Mouse (Mus musculus): ENCODE results near the gene Gm1330. TPM values are rescaled to one million over a fixed set of nuclear protein-coding genes. Genes with fewer than 3 reads are reported as not detected.
"Not testable (repeated sequence)": the region's sequence is repeated elsewhere in the genome, so short reads cannot be mapped to it uniquely, and the experiment has no call there.

Gm1330 gene
- not detected in 2 replicates for polyA plus RNA-seq (2015; fragmentation: Nextera tagmentation; extraction: Ambion mirVana)

DNA sequence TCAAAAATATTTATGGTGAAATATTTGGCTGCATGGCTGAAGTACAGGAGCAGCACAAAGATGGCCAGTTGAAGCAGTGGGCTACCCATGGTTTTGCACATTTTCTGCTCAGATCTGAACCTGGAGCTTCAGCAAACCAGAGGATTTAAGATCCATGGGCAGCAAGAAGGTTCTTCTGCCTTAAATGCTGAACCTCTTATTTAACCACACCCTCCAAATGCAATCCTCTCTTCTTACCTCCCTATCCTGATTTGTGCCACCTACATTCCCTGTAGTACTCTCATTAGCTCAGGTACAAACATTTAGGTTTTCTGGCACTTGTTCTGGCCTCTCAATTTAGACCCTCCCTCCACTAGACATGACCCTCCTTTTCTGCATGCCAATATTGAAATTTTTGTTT lies at the start of gene Gm1330:
Gene Gm1330 (minus strand): TSS at position 101 of the 400 bp plus-strand sequence.
- ATAC-seq (ENCODE audit: borderline replicate concordance, extremely low read depth, low FRiP score, low TSS enrichment) = no peak
- Histone ChIP-seq H3K36me3 (no peaks in the 10 kb centered on the region), H3K9ac (no peak within 1 kb of the TSS), H3K4me1 (no peaks in the 10 kb centered on the region), H3K4me3 (no peak within 1 kb of the TSS), H3K27me3 (no peaks in the 10 kb centered on the region), H3K9me3 (no peaks in the 10 kb centered on the region), H3K27ac (no peak within 1 kb of the TSS), H3K4me2 (no peak within 1 kb of the TSS)

DNA sequence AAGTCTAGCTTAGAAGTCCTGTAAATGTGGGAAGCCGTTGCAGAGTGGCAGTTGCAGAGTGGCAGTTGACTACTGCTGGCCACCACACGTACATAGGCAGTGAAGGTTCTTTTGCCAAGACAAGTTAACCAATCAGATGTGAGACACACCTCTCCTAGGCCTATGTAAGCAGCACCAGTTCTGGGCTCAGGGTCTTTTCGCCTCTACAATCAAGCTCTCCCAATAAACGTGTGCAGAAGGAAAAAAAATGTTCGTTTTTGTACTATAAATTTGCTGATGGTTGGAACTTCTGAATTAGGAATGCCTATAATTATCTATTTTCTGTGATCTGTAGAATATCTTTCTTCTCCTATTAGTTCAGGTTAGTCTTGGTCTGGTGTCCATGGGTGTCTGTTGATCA lies 14.1 kb upstream of the Gm1330 start, which contains the start of gene Gm10750:
Gene Gm10750 (minus strand): TSS at position 101 of the 400 bp plus-strand sequence.
- H3K9me3 ChIP-seq; H3K4me2 ChIP-seq; H3K4me1 ChIP-seq; H3K36me3 ChIP-seq; H3K4me3 ChIP-seq; H3K27ac ChIP-seq; H3K9ac ChIP-seq; H3K27me3 ChIP-seq; ATAC-seq (ENCODE audit: borderline replicate concordance, extremely low read depth, low FRiP score, low TSS enrichment): not testable (repeated sequence)
- WGBS = 63% methylated on average over 5 of the region's 5 CpGs

DNA sequence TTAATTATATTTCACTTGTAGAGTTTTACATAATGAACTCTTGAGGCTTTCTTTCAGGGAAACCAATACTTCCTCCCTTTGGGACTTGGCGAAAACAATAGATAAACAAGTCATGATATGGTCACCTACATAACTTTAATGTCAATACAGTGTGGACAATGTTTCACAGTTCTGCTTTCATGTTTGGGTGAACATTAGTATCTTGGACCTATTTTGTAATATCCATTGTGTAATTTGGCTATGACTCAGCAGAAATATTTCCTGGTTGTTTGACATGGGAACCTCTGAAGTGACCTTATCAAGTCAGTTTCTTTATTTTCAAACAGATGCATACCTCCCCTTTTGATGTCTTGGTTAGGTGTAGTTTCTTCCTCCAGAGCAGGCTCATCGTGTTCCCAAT lies 1.8 kb upstream of the Gm1330 start:
- H3K9ac ChIP-seq = no peak overlapping the region
- 61% methylated on average over 2 of the region's 2 CpGs for WGBS
- ATAC-seq (ENCODE audit: borderline replicate concordance, extremely low read depth, low FRiP score, low TSS enrichment) = no peak
- no peak overlapping the region for H3K4me3 ChIP-seq
- H3K36me3 ChIP-seq = no peaks in the 10 kb centered on the region
- no peaks in the 10 kb centered on the region for H3K27me3 ChIP-seq
- no peaks in the 10 kb centered on the region for H3K4me1 ChIP-seq
- no peaks in the 10 kb centered on the region for H3K9me3 ChIP-seq
- H3K27ac ChIP-seq = no peak overlapping the region
- H3K4me2 ChIP-seq = no peak overlapping the region

DNA sequence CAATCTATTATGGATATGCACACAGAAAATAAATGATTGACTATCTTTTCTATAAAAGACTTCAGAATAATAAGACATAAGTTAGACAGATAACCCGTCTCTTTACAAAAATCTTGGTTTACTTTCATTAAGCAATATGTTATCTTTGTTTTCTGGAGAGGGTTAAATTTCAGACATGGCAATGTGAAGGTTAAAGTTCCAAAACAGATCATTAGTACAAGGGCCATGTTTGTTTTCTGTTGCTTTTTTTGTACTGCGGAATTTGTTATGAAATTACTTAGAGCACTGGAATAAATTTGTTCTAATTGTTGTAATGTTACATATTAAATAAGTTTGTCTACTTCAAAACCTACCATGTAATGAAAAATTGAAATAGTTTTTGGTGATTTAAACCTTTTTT lies 7.9 kb downstream of the Gm1330 start:
- WGBS = 86% methylated on average over 2 of the region's 2 CpGs
- no peaks in the 10 kb centered on the region for H3K4me1 ChIP-seq

More for the DNA sequence above, 7.9 kb downstream of the Gm1330 start:
- H3K27ac ChIP-seq = no peak overlapping the region
- H3K9me3 ChIP-seq = no peaks in the 10 kb centered on the region
- no peaks in the 10 kb centered on the region for H3K27me3 ChIP-seq
- no peak overlapping the region for H3K4me3 ChIP-seq
- ATAC-seq (ENCODE audit: borderline replicate concordance, extremely low read depth, low FRiP score, low TSS enrichment) = no peak
- no peak overlapping the region for H3K9ac ChIP-seq
- H3K36me3 ChIP-seq = no peaks in the 10 kb centered on the region
- H3K4me2 ChIP-seq = no peak overlapping the region

Other genes starting within 250 kb of the Gm1330 start
- not detected in 2 replicates for gene Cst11, start 231.8 kb downstream of the Gm1330 start, polyA plus RNA-seq (2015; fragmentation: Nextera tagmentation; extraction: Ambion mirVana)
- not detected in 2 replicates for gene 8030411F24Rik, start 221.2 kb downstream of the Gm1330 start, polyA plus RNA-seq (2015; fragmentation: Nextera tagmentation; extraction: Ambion mirVana)
- gene Cst12, start 213.9 kb downstream of the Gm1330 start, polyA plus RNA-seq (2015; fragmentation: Nextera tagmentation; extraction: Ambion mirVana) = not detected in 2 replicates
- gene Cst8, start 204.5 kb downstream of the Gm1330 start, polyA plus RNA-seq (2015; fragmentation: Nextera tagmentation; extraction: Ambion mirVana) = not detected in 2 replicates
- not detected in 2 replicates for gene Cst13, start 183.2 kb downstream of the Gm1330 start, polyA plus RNA-seq (2015; fragmentation: Nextera tagmentation; extraction: Ambion mirVana)
- 0.37 and 0.42 TPM in 2 replicates for gene Cst9, start 168.1 kb downstream of the Gm1330 start, polyA plus RNA-seq (2015; fragmentation: Nextera tagmentation; extraction: Ambion mirVana)
- not detected in 2 replicates for gene 9230104L09Rik, start 138.2 kb downstream of the Gm1330 start, polyA plus RNA-seq (2015; fragmentation: Nextera tagmentation; extraction: Ambion mirVana)
- gene Cst3, start 127.6 kb downstream of the Gm1330 start, polyA plus RNA-seq (2015; fragmentation: Nextera tagmentation; extraction: Ambion mirVana) = 514 and 555 TPM in 2 replicates
- gene Gm10750, start 14.0 kb upstream of the Gm1330 start, polyA plus RNA-seq (2015; fragmentation: Nextera tagmentation; extraction: Ambion mirVana) = not detected in 2 replicates

All from lung, embryonic 15.5 days (tissue).